Mouse (Mus musculus) neural tube, embryonic 14.5 days (tissue): Measurements from ENCODE around the gene Commd3. TPM values are rescaled to one million over a fixed set of nuclear protein-coding genes. Genes with fewer than 3 reads are reported as not detected.
A peak's percentile ranks its signal among the peaks of the same experiment; 100 is the strongest.

ENCODE experiments used
- ATAC-seq: fragments of 200-750 bp; cut with Nextera tagmentation; 2 replicates; pipeline ENCODE4 v1.8.0; 2017; ENCODE audit warnings: low read depth, mild to moderate bottlenecking, moderate TSS enrichment, moderate library complexity
- H3K27ac ChIP-seq: fragments of 300-500 bp; sonication (generic); 2 replicates; pipeline ENCODE4 v1.5.1; 2014; ENCODE audit warnings: low read depth, mild to moderate bottlenecking, control low read depth, low read length, moderate library complexity, mixed read lengths
- H3K27me3 ChIP-seq: fragments of 300-500 bp; sonication (generic); 2 replicates; pipeline ENCODE4 v1.6.1; 2014; ENCODE audit warnings: low read length; ENCODE audit not compliant: control insufficient read depth, insufficient read depth
- H3K36me3 ChIP-seq: fragments of 300-500 bp; sonication (generic); 2 replicates; pipeline ENCODE4 v1.6.1; 2014; ENCODE audit warnings: low read length, mixed read lengths; ENCODE audit not compliant: control insufficient read depth, insufficient read depth
- H3K4me1 ChIP-seq: fragments of 300-500 bp; sonication (generic); 2 replicates; pipeline ENCODE4 v1.6.1; 2014; ENCODE audit warnings: low read length; ENCODE audit not compliant: control insufficient read depth, insufficient read depth
- H3K4me2 ChIP-seq: fragments of 300-500 bp; sonication (generic); 2 replicates; pipeline ENCODE4 v1.6.1; 2014; ENCODE audit warnings: mild to moderate bottlenecking, low read depth, low read length, control low read depth
- H3K4me3 ChIP-seq: fragments of 300-500 bp; sonication (generic); 2 replicates; pipeline ENCODE4 v1.5.1; 2014; ENCODE audit warnings: low read depth, low read length, control low read depth, mixed read lengths
- H3K9ac ChIP-seq: fragments of 300-500 bp; sonication (generic); replicated peaks from 2 replicates; pipeline ENCODE4 v1.6.1; 2014; ENCODE audit warnings: low read depth, mild to moderate bottlenecking, control low read depth, low read length, mixed read lengths
- H3K9me3 ChIP-seq: fragments of 300-500 bp; sonication (generic); 2 replicates; pipeline ENCODE4 v1.6.1; 2016; ENCODE audit warnings: low read length; ENCODE audit not compliant: control insufficient read depth
- WGBS: fragments of 180-500 bp; shearing (Covaris S2); extraction: QIAGEN DNeasy Blood & Tissue Kit; methylation state at CpG from one replicate; pipeline ENCODE4 v1.1.7; 2014; 5-methylcytosine and 5-hydroxymethylcytosine counted together
- polyA plus RNA-seq: library from polyadenylated mRNA; unstranded; fragments of >200 nt; fragmentation: Nextera tagmentation; extraction: Ambion mirVana; gene quantifications from 2 replicates; pipeline ENCODE4 v1.2.1, GENCODE M21; 2014

Commd3 gene
- polyA plus RNA-seq, 1 experiment from 2014 or later: 222 TPM

DNA sequence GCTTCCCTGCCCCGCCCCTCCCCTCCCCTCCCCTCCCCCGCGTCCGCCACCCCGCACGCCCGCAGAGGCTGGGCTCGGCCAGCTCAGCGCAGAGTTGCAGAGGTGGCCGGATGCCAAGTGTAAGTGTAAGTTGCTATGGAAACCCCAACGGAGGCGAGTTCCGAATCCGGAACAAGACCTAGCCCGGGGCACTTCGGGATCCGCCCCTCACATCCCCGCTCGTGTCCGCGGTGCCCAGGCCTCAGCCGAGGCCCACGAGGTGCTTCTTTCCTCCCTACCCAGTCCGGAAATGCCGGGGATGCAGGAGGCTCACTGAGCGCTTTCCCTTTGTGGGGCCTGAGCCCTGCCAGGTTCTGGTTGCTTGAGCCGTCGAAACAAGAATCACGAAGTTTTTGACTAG lies 8.8 kb downstream of the Commd3 start:
- ATAC-seq: no peak
- Histone ChIP-seq H3K9ac (no peak overlapping the region), H3K36me3 (peaks cover 12% of the 10 kb centered on the region; the same call in 1 of the 2 replicates), H3K27me3 (peaks cover 10% of the 10 kb centered on the region), H3K4me3 (peak overlapping the region; percentile 21; the same call in 1 of the 2 replicates), H3K4me2 (peak overlapping the region; percentile 47), H3K9me3 (no peaks in the 10 kb centered on the region), H3K27ac (no peak overlapping the region), H3K4me1 (peaks cover 14% of the 10 kb centered on the region)
- 3% methylated on average over 28 of the region's 29 CpGs for WGBS

DNA sequence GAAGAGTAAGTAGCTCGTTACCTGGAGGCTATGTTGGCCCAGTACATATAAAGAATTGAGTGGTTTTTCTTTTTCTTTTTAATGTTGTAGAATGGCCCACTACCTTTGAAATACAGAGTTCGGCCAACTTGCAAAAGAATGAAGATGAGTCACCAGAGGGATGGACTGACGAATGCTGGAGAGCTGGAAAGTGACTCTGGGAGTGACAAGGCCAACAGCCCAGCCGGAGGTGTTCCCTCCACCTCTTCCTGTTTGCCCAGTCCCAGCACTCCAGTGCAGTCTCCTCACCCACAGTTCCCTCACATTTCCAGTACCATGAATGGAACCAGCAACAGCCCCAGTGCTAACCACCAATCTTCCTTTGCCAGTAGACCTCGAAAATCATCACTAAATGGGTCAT lies 11.9 kb downstream of the Commd3 start:
- H3K27ac ChIP-seq: no peak overlapping the region
- whole genome bisulfite sequencing: 61% methylated on average over 5 of the region's 5 CpGs
- no peaks in the 10 kb centered on the region for H3K9me3 ChIP-seq
- H3K27me3 ChIP-seq: peaks cover 34% of the 10 kb centered on the region
- H3K4me3 ChIP-seq: no peak overlapping the region
- H3K4me1 ChIP-seq: peaks cover 12% of the 10 kb centered on the region
- no peak for ATAC-seq
- peaks cover 12% of the 10 kb centered on the region; the same call in 1 of the 2 replicates for H3K36me3 ChIP-seq
- no peak overlapping the region for H3K9ac ChIP-seq
- no peak overlapping the region for H3K4me2 ChIP-seq

DNA sequence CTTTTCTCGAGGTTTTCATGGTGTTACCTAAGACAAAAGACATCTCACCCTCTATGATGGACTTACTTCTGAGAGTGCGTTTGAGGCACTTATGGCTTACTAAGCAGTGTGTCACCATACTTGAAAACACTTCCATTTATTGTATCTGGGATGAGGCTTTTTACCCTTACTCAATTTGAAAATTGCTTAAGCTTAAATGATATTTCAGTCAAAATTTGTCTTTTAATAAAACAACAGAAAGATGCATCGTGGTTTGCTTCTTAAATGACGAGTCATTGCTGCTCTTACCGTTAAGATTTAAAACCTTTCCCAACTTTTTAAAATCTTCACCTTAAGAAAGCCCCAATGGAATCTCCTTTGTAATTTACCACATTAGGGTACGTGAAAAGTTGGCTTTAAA lies 14.2 kb downstream of the Commd3 start:
- H3K4me1 ChIP-seq: 0 out of 2 replicates have a peak, but pooled peaks cover 2% of the 10 kb centered on the region
- H3K4me3 ChIP-seq: no peak overlapping the region
- WGBS: 37% methylated on average over 6 of the region's 6 CpGs
- no peak for ATAC-seq
- no peak overlapping the region for H3K27ac ChIP-seq
- no peak overlapping the region for H3K9ac ChIP-seq
- H3K4me2 ChIP-seq: no peak overlapping the region
- peaks cover 12% of the 10 kb centered on the region; the same call in 1 of the 2 replicates for H3K36me3 ChIP-seq
- H3K27me3 ChIP-seq: peaks cover 28% of the 10 kb centered on the region
- H3K9me3 ChIP-seq: no peaks in the 10 kb centered on the region

DNA sequence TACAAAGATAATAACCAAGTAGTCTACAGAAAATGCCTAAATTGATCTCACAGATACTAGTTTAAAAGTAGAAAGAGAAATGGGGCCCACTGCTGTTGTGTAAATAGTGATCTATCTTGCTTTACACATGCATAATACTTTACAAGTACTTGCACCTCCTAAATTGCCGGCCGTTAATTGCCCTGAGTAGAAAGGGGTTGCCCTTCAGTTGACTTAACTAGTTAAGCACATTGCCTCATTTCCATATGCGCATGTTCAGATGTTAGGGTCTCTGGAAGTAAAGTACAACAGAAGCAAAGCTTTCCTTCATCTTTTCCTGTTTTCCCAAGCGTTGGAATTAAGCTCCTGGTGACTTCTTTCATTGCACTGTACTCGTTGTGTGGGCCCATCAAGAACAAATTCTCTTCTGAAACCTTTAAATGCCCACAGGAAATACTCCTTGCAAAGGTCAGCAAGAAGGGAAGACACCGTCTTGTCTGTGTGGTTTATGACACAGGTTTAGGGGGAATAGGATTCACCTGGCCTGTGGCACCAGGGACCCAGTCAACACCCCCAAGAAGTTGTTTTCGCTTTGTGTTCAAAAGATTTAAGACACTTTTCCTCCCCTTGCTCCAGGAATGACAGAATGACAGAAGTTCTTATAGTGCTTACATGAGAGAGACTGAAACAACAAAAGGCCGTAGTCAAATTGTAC lies 14.8 kb downstream of the Commd3 start:
- Histone ChIP-seq H3K4me3 (no peak overlapping the region), H3K9me3 (no peaks in the 10 kb centered on the region), H3K9ac (no peak overlapping the region), H3K27me3 (peaks cover 34% of the 10 kb centered on the region), H3K4me2 (no peak overlapping the region), H3K27ac (no peak overlapping the region), H3K36me3 (peaks cover 12% of the 10 kb centered on the region; the same call in 1 of the 2 replicates), H3K4me1 (0 out of 2 replicates have a peak, but pooled peaks cover 2% of the 10 kb centered on the region)
- ATAC-seq: no peak
- 15% methylated on average over 8 of the region's 8 CpGs for WGBS

DNA sequence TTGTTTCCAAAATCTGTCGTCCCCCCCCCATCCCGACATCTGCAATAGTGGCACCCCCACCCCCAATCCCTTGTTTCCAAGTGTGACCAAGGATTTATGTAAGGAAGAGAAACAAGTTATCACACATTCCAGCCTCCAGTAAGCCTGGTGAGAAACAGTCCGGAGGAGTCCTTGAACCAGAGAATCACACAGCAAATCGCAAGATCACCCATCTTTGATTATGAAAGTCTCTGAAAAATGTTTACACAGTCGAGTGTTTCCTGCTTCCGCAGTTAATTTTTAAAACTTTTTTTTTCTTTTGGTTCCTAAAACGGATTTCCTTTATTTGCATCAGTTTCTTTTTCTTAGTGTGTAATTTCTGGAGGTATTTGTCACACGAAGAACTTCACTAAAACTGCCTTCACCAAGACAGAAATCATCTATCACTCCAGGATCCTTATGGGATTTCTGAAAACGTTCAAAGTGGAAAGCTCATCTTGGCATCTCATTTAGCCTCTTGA lies 15.5 kb downstream of the Commd3 start:
- H3K4me2 ChIP-seq: no peak overlapping the region
- no peak for ATAC-seq
- H3K27ac ChIP-seq: no peak overlapping the region
- peaks cover 9% of the 10 kb centered on the region; the same call in 1 of the 2 replicates for H3K36me3 ChIP-seq
- H3K4me3 ChIP-seq: no peak overlapping the region
- H3K9ac ChIP-seq: no peak overlapping the region
- H3K4me1 ChIP-seq: 0 out of 2 replicates have a peak, but pooled peaks cover 2% of the 10 kb centered on the region
- 6% methylated on average over 9 of the region's 9 CpGs for WGBS
- no peaks in the 10 kb centered on the region for H3K9me3 ChIP-seq
- peaks cover 41% of the 10 kb centered on the region for H3K27me3 ChIP-seq

DNA sequence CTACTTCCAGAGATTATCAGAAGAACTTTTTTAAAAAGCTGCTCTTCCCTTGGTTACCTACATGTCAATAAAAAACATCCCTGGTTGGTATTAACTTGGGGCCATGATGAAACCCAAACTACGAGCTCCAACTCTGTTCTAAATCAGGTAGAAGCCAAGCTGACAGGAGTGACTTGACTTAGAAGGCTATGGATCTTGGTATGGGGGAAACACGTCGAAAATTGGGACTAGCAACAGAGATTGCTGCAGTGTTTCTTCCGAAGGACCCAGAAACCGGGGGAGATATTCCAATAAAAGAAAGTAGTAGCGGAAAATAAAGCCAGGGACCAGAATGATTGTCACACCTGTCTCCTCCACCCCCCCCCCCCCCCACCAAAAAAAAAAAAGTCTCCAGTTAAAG lies 16.1 kb downstream of the Commd3 start:
- no peak overlapping the region for H3K9ac ChIP-seq
- no peak overlapping the region for H3K4me3 ChIP-seq
- peaks cover 5% of the 10 kb centered on the region; the same call in 1 of the 2 replicates for H3K36me3 ChIP-seq
- ATAC-seq: no peak
- H3K4me2 ChIP-seq: no peak overlapping the region
- no peak overlapping the region for H3K27ac ChIP-seq
- no peaks in the 10 kb centered on the region for H3K9me3 ChIP-seq
- WGBS: 4% methylated on average over 6 of the region's 6 CpGs
- H3K27me3 ChIP-seq: peaks cover 44% of the 10 kb centered on the region
- H3K4me1 ChIP-seq: 0 out of 2 replicates have a peak, but pooled peaks cover 2% of the 10 kb centered on the region

DNA sequence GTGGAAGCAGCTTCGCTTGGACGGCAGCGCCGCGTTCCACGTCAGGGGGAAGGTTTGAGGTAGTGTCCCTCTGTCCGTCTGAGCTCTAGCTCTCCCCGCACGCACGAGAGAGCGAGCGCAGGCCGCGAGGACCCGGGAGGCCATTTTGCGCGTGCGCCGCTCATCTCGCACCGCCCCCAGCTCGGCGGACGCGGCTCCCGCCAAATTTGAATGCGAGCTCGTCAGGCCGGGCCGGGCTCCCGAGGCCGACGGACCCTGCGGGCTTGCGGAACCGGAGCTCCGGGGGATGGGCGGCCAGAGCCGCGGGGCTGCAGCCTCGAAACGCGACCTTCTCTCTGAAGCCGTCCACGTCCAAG lies 16.5 kb downstream of the Commd3 start:
- no peak overlapping the region for H3K9ac ChIP-seq

DNA sequence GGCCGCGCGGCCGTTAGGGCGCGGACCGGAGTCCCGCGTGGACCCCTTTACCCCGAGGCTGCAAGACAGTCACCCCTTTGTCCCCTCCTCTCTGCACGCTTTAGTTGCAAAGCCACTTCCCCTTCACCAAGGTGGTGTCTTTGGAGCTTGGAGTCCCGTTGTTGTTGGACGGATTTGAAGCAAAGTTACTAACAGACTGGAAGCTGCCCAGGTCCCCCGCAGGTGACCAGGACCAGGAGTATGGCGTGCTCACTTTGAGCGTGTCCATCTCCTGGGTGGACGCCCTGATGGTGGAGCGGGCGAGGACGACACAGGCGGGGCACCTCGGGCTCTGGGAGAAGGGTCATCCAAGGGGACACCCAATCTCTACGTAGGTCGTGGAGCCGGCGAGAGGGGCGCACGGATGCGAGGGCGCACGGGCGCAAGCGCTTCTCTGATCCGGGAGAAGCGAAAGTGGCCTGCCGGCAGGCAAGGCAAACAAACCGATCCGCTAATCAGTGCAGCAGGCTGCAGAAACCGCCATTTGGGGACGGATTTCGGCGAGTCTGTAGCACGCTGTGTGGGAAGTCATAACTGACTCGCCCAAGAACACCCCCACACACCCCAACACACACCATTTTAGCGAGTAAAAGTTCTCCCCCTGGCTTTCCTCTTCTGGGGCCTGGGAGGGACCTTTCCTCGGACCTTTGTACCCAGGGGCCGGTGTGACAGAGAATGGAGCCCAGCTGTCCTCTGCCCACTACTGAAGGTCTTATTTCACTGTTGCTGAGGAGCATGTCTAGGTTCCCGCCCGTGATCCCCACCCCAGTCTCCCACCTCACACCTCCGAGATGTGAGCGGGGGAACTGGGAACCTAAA lies 17.1 kb downstream of the Commd3 start:
- H3K4me3 ChIP-seq: peak overlapping the region; percentile 39
- H3K4me2 ChIP-seq: peak overlapping the region; percentile 70
- H3K27ac ChIP-seq: no peak overlapping the region
- H3K9ac ChIP-seq: peak overlapping the region; percentile 44; the same call in 1 of the 2 replicates
- peaks cover 43% of the 10 kb centered on the region for H3K27me3 ChIP-seq
- peak; percentile 28; the same call in 1 of the 2 replicates for ATAC-seq
- WGBS: under 1% methylated on average over 50 of the region's 51 CpGs
- no peaks in the 10 kb centered on the region for H3K36me3 ChIP-seq
- peaks cover 7% of the 10 kb centered on the region for H3K4me1 ChIP-seq
- no peaks in the 10 kb centered on the region for H3K9me3 ChIP-seq

More for the DNA sequence above, 16.5 kb downstream of the Commd3 start:
- H3K27ac ChIP-seq: no peak overlapping the region
- peaks cover 5% of the 10 kb centered on the region; the same call in 1 of the 2 replicates for H3K36me3 ChIP-seq
- peaks cover 2% of the 10 kb centered on the region; the same call in 1 of the 2 replicates for H3K4me1 ChIP-seq
- H3K4me2 ChIP-seq: peak overlapping the region; percentile 70; the same call in 1 of the 2 replicates
- under 1% methylated on average over 43 of the region's 45 CpGs for WGBS
- H3K27me3 ChIP-seq: peaks cover 46% of the 10 kb centered on the region
- 0 out of 2 replicates have a peak overlapping the region, but pooled peaks have one; percentile 39 for H3K4me3 ChIP-seq
- peak; percentile 9; the same call in 1 of the 2 replicates for ATAC-seq
- no peaks in the 10 kb centered on the region for H3K9me3 ChIP-seq
